Comparison of ENCODE assay signal across 13 mouse cellular contexts in genomic region chr14:100468311-100468710, GRCm38 (mm10).
A peak's percentile ranks its signal among the peaks of the same experiment; 100 is the strongest.
DNase-seq lines count a peak whose midpoint lies in the region.
"Had no signal": no experiment of that assay in that cellular context is flagged by ENCODE, and none has a peak within 500 bp of the region (broad histone marks: within the 10 kb centered on the region; RNA-seq: fewer than 3 reads in every experiment).

No protein-coding gene starts in this region.

- intact Hi-C loops in left cerebral cortex, postnatal 4 days (cut with DNase I) = no loop called here
- intact Hi-C loops in left cerebral cortex, postnatal 10 days (cut with DNase I) = loop anchor here (10.0 kb wide), 1 partner anchor 534 kb away; no protein-coding TSS in a partner anchor

- DNase-seq in cerebellum, postnatal 25 days = peak; percentile 20 to 48
- DNase-seq in cerebellum, postnatal 36 days = no peak
- DNase-seq in left cerebral cortex, postnatal 4 days = peak; percentile 15
- DNase-seq in left cerebral cortex, postnatal 10 days (ENCODE audit: extremely low spot score in 1 of 2, low spot score in 2 of 2) = no peak
- peak; percentile 48 for DNase-seq in gastrocnemius, postnatal 25 days
- DNase-seq in layer of hippocampus, postnatal 14 days (ENCODE audit: low spot score in 2 of 2) = no peak
- DNase-seq: adrenal gland, adult 8-10 months; adrenal gland, postnatal 36 days; cerebellum, adult 11-12 months; cerebellum, adult 9-11 months; heart, adult 18-20 months; heart, postnatal 10 days; heart, postnatal 4 days had no signal

Comparison
In these comparisons a context has a peak if more than half of its experiments do, and no peak if none do; other contexts are left out.
1. DNase-seq: peak in cerebellum, postnatal 25 days (2 of 2), left cerebral cortex, postnatal 4 days (single experiment) and gastrocnemius, postnatal 25 days (single experiment); none in cerebellum, postnatal 36 days (0 of 2), left cerebral cortex, postnatal 10 days (0 of 2) and layer of hippocampus, postnatal 14 days (0 of 2).